Mouse (Mus musculus) stomach, postnatal 0 days (tissue): ENCODE results near the gene Ppm1h.

ENCODE experiments used
- CTCF ChIP-seq: IDR thresholded peaks from 2 replicates; pipeline ENCODE4 v1.5.1; 2016; ENCODE audit warnings: antibody characterized with exemption, low read depth, mild to moderate bottlenecking, moderate library complexity
- EP300 ChIP-seq: optimal IDR thresholded peaks from 2 replicates; pipeline ENCODE3; 2016; ENCODE audit warnings: antibody characterized with exemption

DNA sequence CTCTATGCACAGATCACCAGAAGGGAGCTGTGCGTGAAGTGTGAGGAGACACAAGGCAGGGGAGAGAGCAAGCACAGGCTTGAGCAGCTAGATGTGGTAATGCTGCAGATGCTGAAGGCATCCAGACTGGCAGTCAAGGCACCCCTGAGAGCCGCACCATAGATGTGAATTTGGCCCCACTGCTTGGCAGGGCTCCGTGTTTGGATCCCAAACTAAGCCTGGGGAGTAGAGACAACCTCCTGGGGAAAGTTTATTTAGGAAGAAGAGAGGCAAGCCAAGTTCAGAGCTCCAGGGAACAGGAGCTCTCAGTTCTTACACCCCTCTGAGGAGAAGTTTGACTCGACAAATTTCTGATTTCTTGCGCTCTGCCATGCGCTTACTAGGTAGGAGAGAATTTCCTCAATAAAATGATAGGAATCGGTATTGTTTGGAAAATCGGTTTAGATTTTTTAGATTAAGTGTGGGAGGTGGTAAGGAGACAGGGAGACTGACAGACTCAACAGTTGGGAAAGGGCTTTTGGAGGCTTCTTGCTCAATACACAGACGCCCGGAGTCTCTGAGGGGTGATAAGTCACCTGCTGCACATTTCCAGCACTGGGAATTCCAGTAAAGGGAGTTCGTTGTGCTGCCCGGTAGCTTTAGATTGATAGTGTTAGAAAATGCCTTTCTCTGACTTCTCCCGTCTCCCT is 89.8 kb downstream of the Ppm1h start:
- TF ChIP-seq CTCF (no peak), EP300 (no peak)
